Comparison of ENCODE assay signal across 21 mouse cellular contexts in the genomic region with DNA sequence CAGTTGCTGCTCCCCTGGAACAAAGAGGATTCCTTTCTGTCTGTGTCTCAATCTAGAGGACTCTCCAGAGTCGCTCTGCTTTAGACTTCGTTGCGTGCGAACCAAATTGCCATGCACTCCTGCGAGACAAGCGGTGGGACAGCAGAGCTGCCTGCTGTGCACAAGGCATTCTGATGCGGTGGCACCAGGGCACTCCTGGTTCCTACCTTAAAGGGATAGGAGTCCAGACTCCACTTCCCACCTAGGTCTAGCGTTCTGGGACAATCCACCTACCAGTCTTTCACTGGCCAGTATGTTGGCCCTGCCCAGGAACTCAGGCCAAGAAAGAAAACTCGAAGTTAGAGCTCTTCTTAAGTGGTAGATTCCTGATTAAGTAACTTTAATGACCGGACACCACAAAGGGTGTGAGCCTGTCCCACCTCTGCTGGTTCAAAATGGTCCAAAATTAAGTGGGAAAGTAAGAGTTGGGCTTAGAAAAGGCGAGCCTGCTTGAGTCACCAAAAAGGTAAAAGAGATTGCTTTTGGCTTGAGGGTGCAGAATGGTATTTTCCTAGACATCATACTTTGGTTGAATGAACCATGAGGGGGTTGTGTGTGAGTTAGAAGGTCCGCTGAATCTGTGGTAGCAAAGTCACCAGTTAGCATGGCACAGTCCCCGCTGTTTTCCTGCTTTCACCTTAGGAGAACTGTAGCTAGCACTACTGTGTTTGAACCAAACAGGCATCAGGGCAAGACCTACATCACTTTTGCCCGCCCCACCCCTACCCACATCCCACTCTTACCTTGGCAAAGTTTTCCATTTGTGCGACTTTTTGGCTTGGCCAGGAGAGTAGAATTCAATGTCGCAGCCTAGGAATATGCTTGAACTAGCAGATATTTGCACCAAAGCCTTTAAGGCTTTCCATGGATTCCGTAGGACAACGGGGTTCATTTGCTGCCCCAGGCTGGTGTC. TPM values are rescaled to one million over a fixed set of nuclear protein-coding genes. Genes with fewer than 3 reads are reported as not detected.
A peak's percentile ranks its signal among the peaks of the same experiment; 100 is the strongest.
DNase-seq lines count a peak whose midpoint lies in the region; ATAC-seq and TF ChIP-seq lines count a peak whose summit lies in the region.
"Had no signal": no experiment of that assay in that cellular context is flagged by ENCODE, and none has a peak within 500 bp of the region (broad histone marks: within the 10 kb centered on the region; RNA-seq: fewer than 3 reads in every experiment).

No protein-coding gene starts in this region.

- no peak for ATAC-seq in forebrain, postnatal 0 days
- no peak for ATAC-seq in midbrain, embryonic 14.5 days (ENCODE audit: low FRiP score, low TSS enrichment)
- no peak for ATAC-seq in midbrain, embryonic 13.5 days
- ATAC-seq in limb, embryonic 11.5 days (ENCODE audit: insufficient number of reproducible peaks, low FRiP score, low TSS enrichment, low read depth): no peak
- no peak for ATAC-seq in cerebellum, adult (ENCODE audit: insufficient number of reproducible peaks, low FRiP score, low TSS enrichment)
- ATAC-seq: forebrain, embryonic 15.5 days; intestine, embryonic 15.5 days had no signal

- WGBS in forebrain, embryonic 10.5 days: 2% methylated on average over 18 of the region's 18 CpGs
- 4% methylated on average over 18 of the region's 18 CpGs for WGBS in forebrain, postnatal 0 days
- 3% methylated on average over 18 of the region's 18 CpGs for WGBS in midbrain, embryonic 14.5 days
- 2% methylated on average over 18 of the region's 18 CpGs for WGBS in midbrain, embryonic 13.5 days
- 7% methylated on average over 18 of the region's 18 CpGs for WGBS in limb, embryonic 11.5 days

- H3K4me1 ChIP-seq in forebrain, embryonic 10.5 days: peaks cover 33% of the 10 kb centered on the region
- H3K4me1 ChIP-seq in forebrain, postnatal 0 days (ENCODE audit: insufficient read depth): no peaks in the 10 kb centered on the region
- no peaks in the 10 kb centered on the region for H3K4me1 ChIP-seq in midbrain, embryonic 14.5 days (ENCODE audit: control insufficient read depth, insufficient read depth, low read length)
- peaks cover 10% of the 10 kb centered on the region for H3K4me1 ChIP-seq in midbrain, embryonic 13.5 days (replicated peaks)
- H3K4me1 ChIP-seq in limb, embryonic 11.5 days (ENCODE audit: control insufficient read depth, insufficient read depth, low read length): peaks cover 21% of the 10 kb centered on the region

- H3K9ac ChIP-seq in forebrain, postnatal 0 days: no peak overlapping the region
- no peak overlapping the region for H3K9ac ChIP-seq in midbrain, embryonic 14.5 days (replicated peaks; ENCODE audit: low read length)
- no peak overlapping the region for H3K9ac ChIP-seq in midbrain, embryonic 13.5 days (replicated peaks)
- H3K9ac ChIP-seq in limb, embryonic 11.5 days (ENCODE audit: low read length): peak overlapping the region; percentile 40
- H3K9ac ChIP-seq: forebrain, embryonic 15.5 days; hindbrain, embryonic 13.5 days; intestine, embryonic 15.5 days had no signal

- H3K4me2 ChIP-seq in forebrain, postnatal 0 days (ENCODE audit: low read depth): no peak overlapping the region
- no peak overlapping the region for H3K4me2 ChIP-seq in midbrain, embryonic 14.5 days (ENCODE audit: low read length)
- no peak overlapping the region for H3K4me2 ChIP-seq in midbrain, embryonic 13.5 days (replicated peaks)
- peak overlapping the region; percentile 33 for H3K4me2 ChIP-seq in limb, embryonic 11.5 days (ENCODE audit: low read depth, severe bottlenecking)
- H3K4me2 ChIP-seq: forebrain, embryonic 15.5 days; hindbrain, embryonic 13.5 days; intestine, embryonic 15.5 days had no signal

- peak; percentile 33 for DNase-seq in forebrain, embryonic 10.5 days (ENCODE audit: extremely low spot score, low spot score)
- DNase-seq in forebrain, postnatal 0 days: no peak
- DNase-seq in midbrain, embryonic 14.5 days: peak; percentile 31
- peak; percentile 65 for DNase-seq in limb, embryonic 11.5 days (ENCODE audit: low spot score)
- DNase-seq in retina, postnatal 1 day: peak; percentile 6
- no peak for DNase-seq in urinary bladder, postnatal 4 days (ENCODE audit: low spot score in 2 of 2)
- DNase-seq: adrenal gland, adult 2 months; cerebellum, adult 11 months; gastrocnemius, postnatal 36 days; lung, adult 18-20 months; right cerebral cortex, postnatal 4 days; thymus, postnatal 14 days had no signal

- TF ChIP-seq CTCF in forebrain, postnatal 0 days (IDR thresholded peaks at IDR 0.05; ENCODE audit: low read depth): no peak

- H3K4me3 ChIP-seq in forebrain, embryonic 10.5 days: no peak overlapping the region
- no peak overlapping the region for H3K4me3 ChIP-seq in forebrain, postnatal 0 days (ENCODE audit: low read depth, low read length)
- no peak overlapping the region for H3K4me3 ChIP-seq in midbrain, embryonic 14.5 days (replicated peaks; ENCODE audit: low read depth, low read length)
- H3K4me3 ChIP-seq in midbrain, embryonic 13.5 days (replicated peaks): no peak overlapping the region
- no peak overlapping the region for H3K4me3 ChIP-seq in limb, embryonic 11.5 days (ENCODE audit: low read depth, low read length)
- H3K4me3 ChIP-seq: forebrain, embryonic 15.5 days; hindbrain, embryonic 13.5 days; intestine, embryonic 15.5 days; myocyte had no signal

- no peaks in the 10 kb centered on the region for H3K9me3 ChIP-seq in forebrain, embryonic 10.5 days
- H3K9me3 ChIP-seq in forebrain, postnatal 0 days (ENCODE audit: low read length): no peaks in the 10 kb centered on the region
- H3K9me3 ChIP-seq in midbrain, embryonic 14.5 days (ENCODE audit: control insufficient read depth, low read length): no peaks in the 10 kb centered on the region
- H3K9me3 ChIP-seq in midbrain, embryonic 13.5 days: no peaks in the 10 kb centered on the region
- H3K9me3 ChIP-seq in limb, embryonic 11.5 days (ENCODE audit: control insufficient read depth, low read length): no peaks in the 10 kb centered on the region
- H3K9me3 ChIP-seq: forebrain, embryonic 15.5 days; hindbrain, embryonic 13.5 days; intestine, embryonic 15.5 days had no signal

- peaks cover 98% of the 10 kb centered on the region for H3K27me3 ChIP-seq in forebrain, embryonic 10.5 days (ENCODE audit: poor library complexity, severe bottlenecking)
- peaks cover 79% of the 10 kb centered on the region for H3K27me3 ChIP-seq in forebrain, postnatal 0 days (ENCODE audit: insufficient read depth, low read length)
- H3K27me3 ChIP-seq in midbrain, embryonic 14.5 days (ENCODE audit: control insufficient read depth, insufficient read depth, low read length): peaks cover 91% of the 10 kb centered on the region
- H3K27me3 ChIP-seq in midbrain, embryonic 13.5 days: peaks cover 94% of the 10 kb centered on the region
- peaks cover 8% of the 10 kb centered on the region; the same call in 1 of the 2 replicates for H3K27me3 ChIP-seq in limb, embryonic 11.5 days (ENCODE audit: control insufficient read depth, insufficient read depth, low read length)

- no peaks in the 10 kb centered on the region for H3K36me3 ChIP-seq in forebrain, embryonic 10.5 days (replicated peaks)
- H3K36me3 ChIP-seq in forebrain, postnatal 0 days (ENCODE audit: insufficient read depth): no peaks in the 10 kb centered on the region
- H3K36me3 ChIP-seq in midbrain, embryonic 14.5 days (ENCODE audit: control insufficient read depth, insufficient read depth, low read length): no peaks in the 10 kb centered on the region
- H3K36me3 ChIP-seq in midbrain, embryonic 13.5 days: no peaks in the 10 kb centered on the region
- no peaks in the 10 kb centered on the region; the same call in 1 of the 2 replicates for H3K36me3 ChIP-seq in limb, embryonic 11.5 days (ENCODE audit: control insufficient read depth, insufficient read depth, low read length)
- H3K36me3 ChIP-seq: forebrain, embryonic 15.5 days; hindbrain, embryonic 13.5 days; intestine, embryonic 15.5 days had no signal

- H3K27ac ChIP-seq in forebrain, embryonic 10.5 days: no peak overlapping the region
- H3K27ac ChIP-seq in forebrain, postnatal 0 days (ENCODE audit: low read depth, low read length): no peak overlapping the region
- H3K27ac ChIP-seq in midbrain, embryonic 14.5 days (replicated peaks; ENCODE audit: low read depth, low read length): no peak overlapping the region
- H3K27ac ChIP-seq in midbrain, embryonic 13.5 days: no peak overlapping the region
- no peak overlapping the region for H3K27ac ChIP-seq in limb, embryonic 11.5 days (replicated peaks; ENCODE audit: low read depth, low read length)
- H3K27ac ChIP-seq: forebrain, embryonic 15.5 days; hindbrain, embryonic 13.5 days; intestine, embryonic 15.5 days; stomach, postnatal 0 days had no signal

RNA-seq across cellular contexts. Expression of gene Tbx15, which starts 4.1 kb away (rescaled TPM):
- 1.4 and 2.8 TPM in 2 replicates for polyA plus RNA-seq in forebrain, embryonic 10.5 days (2016; fragmentation: Nextera tagmentation; extraction: Ambion mirVana)
- total RNA-seq in forebrain, postnatal 0 days (2014; rRNA removed): 4.6 and 5.6 TPM in 2 replicates
- 0.50 and 0.67 TPM in 2 replicates for polyA plus RNA-seq in forebrain, postnatal 0 days (2015; fragmentation: Nextera tagmentation; extraction: Ambion mirVana)
- polyA plus RNA-seq in midbrain, embryonic 14.5 days (2014; fragmentation: Nextera tagmentation; extraction: Ambion mirVana): 0.13 and 0.92 TPM in 2 replicates
- 0.35 and 0.39 TPM in 2 replicates for polyA plus RNA-seq in midbrain, embryonic 13.5 days (2015; fragmentation: Nextera tagmentation; extraction: Ambion mirVana)
- 50.7 and 55.2 TPM in 2 replicates for polyA plus RNA-seq in limb, embryonic 11.5 days (2014; fragmentation: Nextera tagmentation; extraction: Ambion mirVana)
- total RNA-seq: megakaryocyte-erythroid progenitor cell, adult 5-6 weeks had no signal
- polyA plus RNA-seq: large intestine, adult 2 months; stomach, postnatal 0 days had no signal

Comparison
In these comparisons a context has a peak if more than half of its experiments do, and no peak if none do; other contexts are left out.
1. DNase-seq: peak in forebrain, embryonic 10.5 days (single experiment), midbrain, embryonic 14.5 days (single experiment), limb, embryonic 11.5 days (single experiment) and retina, postnatal 1 day (single experiment); none in forebrain, postnatal 0 days (single experiment) and urinary bladder, postnatal 4 days (0 of 2).
2. RNA of gene Tbx15, which starts 4.1 kb away (polyA plus RNA-seq): 50.7 to 55.2 TPM in limb, embryonic 11.5 days; 1.4 to 2.8 TPM in forebrain, embryonic 10.5 days, 0.13 to 0.92 TPM in midbrain, embryonic 14.5 days, 0.50 to 0.67 TPM in forebrain, postnatal 0 days and 0.35 to 0.39 TPM in midbrain, embryonic 13.5 days; every median in the first group is over 10 times any median in the second.